In the genomic region with DNA sequence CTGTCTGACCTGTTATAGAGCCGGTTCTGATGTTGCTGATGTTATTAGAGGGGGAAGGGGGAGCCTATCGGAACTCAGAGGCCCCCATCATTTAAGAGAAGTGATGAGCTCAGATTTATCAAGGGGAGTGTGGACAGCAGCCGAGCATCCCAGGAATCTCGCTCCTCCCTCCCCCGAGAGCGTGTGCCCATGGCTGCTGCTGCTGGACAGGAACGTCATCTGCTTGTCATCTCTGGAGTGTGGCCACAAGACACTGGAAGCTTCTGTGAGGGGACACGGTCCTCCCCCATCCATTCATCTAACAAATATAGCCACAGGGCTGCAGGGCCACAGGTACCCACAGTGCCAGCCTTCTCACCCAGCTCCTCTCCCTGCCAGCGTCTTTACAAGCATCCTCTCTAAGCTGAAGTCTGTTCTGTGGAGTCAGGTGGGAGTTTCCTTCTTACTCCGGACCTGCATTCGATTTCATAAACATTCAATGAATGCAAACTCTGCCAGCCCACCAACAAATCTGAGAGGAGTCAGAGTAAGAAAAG, we compare ENCODE assay signal across 32 mouse cellular contexts. TPM values are rescaled to one million over a fixed set of nuclear protein-coding genes. Genes with fewer than 3 reads are reported as not detected.
"Had no signal": no experiment of that assay in that cellular context is flagged by ENCODE, and none has a peak within 500 bp of the region (broad histone marks: within the 10 kb centered on the region; RNA-seq: fewer than 3 reads in every experiment).

No protein-coding gene starts in this region.

- DNase-seq: cerebellum, adult 18-20 months; cerebellum, adult 2 months; cerebellum, adult 8-10 months; cerebellum, adult 9-10 months; cerebellum, adult 9-11 months; cerebellum, postnatal 10 days; cerebellum, postnatal 14 days; cerebellum, postnatal 25 days; cerebellum, postnatal 36 days; embryo, embryonic 11 days; forebrain, postnatal 0 days; gastrocnemius, postnatal 10 days; gastrocnemius, postnatal 25 days; gastrocnemius, postnatal 36 days; heart, adult 18-20 months had no signal

- H3K9me3 ChIP-seq: embryonic facial prominence, embryonic 10.5 days; embryonic facial prominence, embryonic 12.5 days; embryonic facial prominence, embryonic 13.5 days; embryonic facial prominence, embryonic 15.5 days; forebrain, embryonic 10.5 days; forebrain, embryonic 12.5 days; forebrain, embryonic 13.5 days; forebrain, embryonic 15.5 days; heart, embryonic 10.5 days had no signal

- ATAC-seq: forebrain, embryonic 13.5 days; forebrain, embryonic 14.5 days; forebrain, embryonic 15.5 days; forebrain, embryonic 16.5 days; forebrain, postnatal 0 days had no signal

- H3K36me3 ChIP-seq: forebrain, embryonic 15.5 days had no signal

- H3K4me1 ChIP-seq: forebrain, embryonic 12.5 days had no signal

- H3K27ac ChIP-seq: embryonic facial prominence, embryonic 10.5 days; embryonic facial prominence, embryonic 12.5 days; embryonic facial prominence, embryonic 13.5 days; embryonic facial prominence, embryonic 15.5 days; forebrain, embryonic 10.5 days; forebrain, embryonic 12.5 days; forebrain, embryonic 13.5 days; forebrain, embryonic 15.5 days; heart, embryonic 10.5 days had no signal

- H3K9ac ChIP-seq: embryonic facial prominence, embryonic 12.5 days; embryonic facial prominence, embryonic 13.5 days; embryonic facial prominence, embryonic 15.5 days; forebrain, embryonic 12.5 days; forebrain, embryonic 13.5 days; forebrain, embryonic 15.5 days; forebrain, postnatal 0 days had no signal

- H3K27me3 ChIP-seq: embryonic facial prominence, embryonic 15.5 days; forebrain, embryonic 15.5 days had no signal

- H3K4me2 ChIP-seq: embryonic facial prominence, embryonic 12.5 days; embryonic facial prominence, embryonic 13.5 days; embryonic facial prominence, embryonic 15.5 days; forebrain, embryonic 12.5 days; forebrain, embryonic 13.5 days; forebrain, embryonic 15.5 days had no signal

- H3K4me3 ChIP-seq: embryonic facial prominence, embryonic 10.5 days; embryonic facial prominence, embryonic 12.5 days; embryonic facial prominence, embryonic 13.5 days; embryonic facial prominence, embryonic 15.5 days; erythroblast, embryonic 14.5 days; forebrain, embryonic 10.5 days; forebrain, embryonic 12.5 days; forebrain, embryonic 13.5 days; forebrain, embryonic 15.5 days; heart, embryonic 10.5 days had no signal

RNA-seq across cellular contexts. Expression of a gene that starts 1.4 kb away (rescaled TPM):
- total RNA-seq: common myeloid progenitor, adult 5-6 weeks; forebrain, postnatal 0 days; granulocyte monocyte progenitor cell, adult 5-6 weeks had no signal
- polyA plus RNA-seq: embryonic facial prominence, embryonic 11.5 days; erythroblast, embryonic 14.5 days; forebrain, embryonic 10.5 days; forebrain, embryonic 11.5 days; heart, embryonic 10.5 days had no signal

RNA-seq across cellular contexts. Expression of a gene that starts 8.2 kb away (rescaled TPM):
- total RNA-seq: common myeloid progenitor, adult 5-6 weeks; granulocyte monocyte progenitor cell, adult 5-6 weeks had no signal
- polyA plus RNA-seq: erythroblast, embryonic 14.5 days had no signal

RNA-seq across cellular contexts. Expression of a gene that starts 14.8 kb away (rescaled TPM):
- total RNA-seq: common myeloid progenitor, adult 5-6 weeks; granulocyte monocyte progenitor cell, adult 5-6 weeks; heart, adult 18-20 months had no signal
- polyA plus RNA-seq: embryonic facial prominence, embryonic 11.5 days; embryonic facial prominence, embryonic 12.5 days; embryonic facial prominence, embryonic 13.5 days; embryonic facial prominence, embryonic 14.5 days; erythroblast, embryonic 14.5 days; forebrain, embryonic 10.5 days; forebrain, embryonic 13.5 days; forebrain, embryonic 14.5 days; forebrain, embryonic 15.5 days; forebrain, embryonic 16.5 days; forebrain, postnatal 0 days had no signal
